26 mouse cellular contexts compared by ENCODE assay signal in genomic region chr14:17916651-17917050, GRCm38 (mm10).
"Had no signal": no experiment of that assay in that cellular context is flagged by ENCODE, and none has a peak within 500 bp of the region (broad histone marks: within the 10 kb centered on the region; RNA-seq: fewer than 3 reads in every experiment).

No protein-coding gene starts in this region.

- H3K36me3 ChIP-seq: heart, embryonic 10.5 days; heart, embryonic 12.5 days; hindbrain, embryonic 10.5 days; hindbrain, embryonic 12.5 days; intestine, embryonic 15.5 days; limb, embryonic 13.5 days; limb, embryonic 15.5 days had no signal

- H3K9ac ChIP-seq: heart, embryonic 12.5 days; hindbrain, embryonic 12.5 days; hindbrain, embryonic 14.5 days; intestine, embryonic 15.5 days; limb, embryonic 13.5 days; limb, embryonic 15.5 days; liver, embryonic 14.5 days had no signal

- H3K4me1 ChIP-seq: heart, embryonic 10.5 days; heart, embryonic 12.5 days; hindbrain, embryonic 10.5 days; hindbrain, embryonic 12.5 days; intestine, embryonic 15.5 days; limb, embryonic 15.5 days had no signal

- H3K4me2 ChIP-seq: heart, embryonic 12.5 days; hindbrain, embryonic 12.5 days; hindbrain, embryonic 14.5 days; intestine, embryonic 15.5 days; limb, embryonic 13.5 days; limb, embryonic 15.5 days; liver, embryonic 11.5 days had no signal

- DNase-seq: gastrocnemius, adult 2 months; gastrocnemius, postnatal 10 days; gastrocnemius, postnatal 25 days; heart, adult 18-20 months; heart, postnatal 10 days; heart, postnatal 4 days; kidney, adult 18-20 months; kidney, postnatal 14 days; kidney, postnatal 36 days; layer of hippocampus, adult 9-11 months; layer of hippocampus, postnatal 36 days; left cerebral cortex, postnatal 4 days; lung, adult 18-20 months had no signal

- H3K27ac ChIP-seq: gastrocnemius, adult 2 months; heart, embryonic 10.5 days; hindbrain, embryonic 10.5 days; hindbrain, embryonic 12.5 days; hindbrain, embryonic 14.5 days; intestine, embryonic 15.5 days; kidney, postnatal 0 days; limb, embryonic 13.5 days; limb, embryonic 15.5 days; liver, embryonic 14.5 days had no signal

- H3K27me3 ChIP-seq: heart, embryonic 12.5 days; hindbrain, embryonic 12.5 days; intestine, embryonic 15.5 days; limb, embryonic 13.5 days; limb, embryonic 15.5 days had no signal

- H3K9me3 ChIP-seq: heart, embryonic 10.5 days; heart, embryonic 12.5 days; hindbrain, embryonic 10.5 days; hindbrain, embryonic 12.5 days; intestine, embryonic 15.5 days; limb, embryonic 13.5 days; limb, embryonic 15.5 days had no signal

- H3K4me3 ChIP-seq: gastrocnemius, adult 2 months; heart, embryonic 10.5 days; heart, embryonic 12.5 days; hindbrain, embryonic 10.5 days; hindbrain, embryonic 12.5 days; intestine, embryonic 15.5 days; limb, embryonic 13.5 days; limb, embryonic 15.5 days had no signal

- ATAC-seq: inflammation-experienced regulatory T-cells, adult 6 months; intestine, embryonic 15.5 days; intestine, postnatal 0 days had no signal
